Mouse (Mus musculus): ENCODE data around the gene Lix1l. TPM values are rescaled to one million over a fixed set of nuclear protein-coding genes. Genes with fewer than 3 reads are reported as not detected.

Lix1l gene
- polyA plus RNA-seq (2016; fragmentation: Nextera tagmentation; extraction: Ambion mirVana): 6.6 and 7.3 TPM in 2 replicates

DNA sequence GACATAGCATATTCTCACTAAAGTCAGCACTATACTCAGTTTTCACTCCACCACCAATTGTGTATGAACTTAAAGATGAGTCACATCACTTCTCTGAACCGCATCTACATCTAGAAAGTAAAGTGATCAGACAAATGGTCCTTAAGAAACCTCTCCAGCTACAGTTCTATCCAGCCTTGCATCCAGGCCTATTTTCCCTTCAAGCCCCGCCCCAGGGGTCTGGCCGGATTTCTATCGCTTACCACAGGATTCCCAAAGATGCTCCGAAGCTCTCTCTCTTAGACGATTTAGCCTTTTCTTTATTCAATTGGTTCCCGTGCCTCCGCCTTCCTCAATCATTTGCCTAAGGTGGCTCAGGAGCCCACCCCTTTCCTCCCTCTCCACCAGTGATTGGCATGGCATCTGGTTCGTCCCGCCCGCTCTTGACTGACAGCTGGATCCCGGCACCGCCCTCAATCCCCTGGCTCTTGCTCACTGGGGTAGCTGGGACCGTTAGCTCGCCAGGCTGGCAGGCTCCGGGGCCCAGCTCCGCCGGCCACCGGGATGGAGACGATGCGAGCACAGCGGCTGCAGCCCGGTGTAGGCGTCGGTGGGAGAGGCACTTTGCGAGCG, at the start of gene Lix1l:
Lix1l (plus strand) TSS at position 511 of the 612 bp plus-strand sequence.
- ATAC-seq (ENCODE audit: low FRiP score): peak; percentile 95
- H3K4me2 ChIP-seq (replicated peaks): peak within 1 kb of the TSS; percentile 75
- H3K36me3 ChIP-seq: peaks cover 7% of the 10 kb centered on the region; the same call in 1 of the 2 replicates
- WGBS: 1% methylated on average over 27 of the region's 27 CpGs
- H3K4me1 ChIP-seq: peaks cover 71% of the 10 kb centered on the region
- H3K9ac ChIP-seq: peak within 1 kb of the TSS; percentile 97
- peaks cover 21% of the 10 kb centered on the region for H3K27me3 ChIP-seq
- H3K9me3 ChIP-seq (replicated peaks): no peaks in the 10 kb centered on the region
- H3K27ac ChIP-seq: peak within 1 kb of the TSS; percentile 98
- H3K4me3 ChIP-seq: peak within 1 kb of the TSS; percentile 94

GRCm38 (mm10) chr3:96551203-96551602, 49.7 kb upstream of the Lix1l start:
- H3K27me3 ChIP-seq: 0 out of 2 replicates have a peak, but pooled peaks cover under 1% of the 10 kb centered on the region
- no peak overlapping the region for H3K9ac ChIP-seq
- H3K4me3 ChIP-seq: no peak overlapping the region
- peak overlapping the region; percentile 12; the same call in 1 of the 2 replicates for H3K27ac ChIP-seq
- no peaks in the 10 kb centered on the region for H3K9me3 ChIP-seq (replicated peaks)
- no peak for ATAC-seq (ENCODE audit: low FRiP score)
- peaks cover 16% of the 10 kb centered on the region for H3K4me1 ChIP-seq
- H3K36me3 ChIP-seq: no peaks in the 10 kb centered on the region
- H3K4me2 ChIP-seq (replicated peaks): no peak overlapping the region
- WGBS: 20% methylated on average over 8 of the region's 8 CpGs

DNA sequence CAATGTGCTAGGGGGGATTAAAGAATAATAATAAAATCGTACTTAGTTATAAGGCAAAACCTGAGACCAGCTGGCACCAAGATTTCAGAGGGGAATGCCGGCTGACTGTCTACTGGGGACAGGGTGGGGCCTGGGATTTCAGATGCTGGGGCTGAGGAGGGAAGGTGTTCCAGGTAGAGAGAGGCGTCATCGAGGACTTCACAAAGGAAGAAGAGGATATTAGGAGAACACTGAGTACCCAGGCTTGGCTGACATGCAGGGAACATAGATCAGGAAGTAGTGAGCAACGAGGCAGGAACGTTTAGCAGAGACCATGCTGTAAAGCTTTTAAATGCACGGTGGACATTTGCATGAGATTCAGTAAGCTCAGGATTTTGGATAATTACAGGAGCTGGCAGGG, 49.1 kb upstream of the Lix1l start:
- H3K4me3 ChIP-seq: no peak overlapping the region
- H3K9me3 ChIP-seq (replicated peaks): no peaks in the 10 kb centered on the region
- no peak overlapping the region for H3K4me2 ChIP-seq (replicated peaks)
- WGBS: 81% methylated on average over 7 of the region's 7 CpGs
- ATAC-seq (ENCODE audit: low FRiP score): no peak
- peaks cover 23% of the 10 kb centered on the region for H3K4me1 ChIP-seq
- H3K9ac ChIP-seq: no peak overlapping the region
- H3K27me3 ChIP-seq: no peaks in the 10 kb centered on the region
- H3K27ac ChIP-seq: no peak overlapping the region
- no peaks in the 10 kb centered on the region for H3K36me3 ChIP-seq

DNA sequence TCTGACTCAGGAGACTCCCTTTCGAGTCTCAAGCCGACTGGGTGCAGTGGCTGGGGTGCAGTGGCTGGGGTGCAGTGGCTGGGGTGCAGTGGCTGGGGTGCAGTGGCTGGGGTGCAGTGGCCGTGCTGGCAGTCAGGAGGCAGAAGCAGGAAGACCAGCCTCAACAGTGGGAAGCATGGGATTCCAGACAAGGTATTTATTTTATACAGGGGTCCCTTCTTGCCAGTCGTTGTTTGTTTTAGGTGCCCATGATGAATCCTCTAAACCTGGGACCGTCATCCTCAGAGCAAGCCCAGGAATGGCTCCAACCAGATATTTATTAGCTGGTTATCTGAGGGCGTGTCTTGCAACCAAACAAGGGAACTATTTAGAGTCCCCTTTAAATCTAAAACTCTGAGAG, 47.3 kb upstream of the Lix1l start:
- no peaks in the 10 kb centered on the region for H3K36me3 ChIP-seq
- H3K9ac ChIP-seq: no peak overlapping the region
- no peak overlapping the region for H3K4me3 ChIP-seq
- H3K27ac ChIP-seq: no peak overlapping the region
- WGBS: 90% methylated on average over 6 of the region's 6 CpGs
- H3K4me1 ChIP-seq: peaks cover 26% of the 10 kb centered on the region
- no peaks in the 10 kb centered on the region for H3K9me3 ChIP-seq (replicated peaks)
- no peak overlapping the region for H3K4me2 ChIP-seq (replicated peaks)
- ATAC-seq (ENCODE audit: low FRiP score): no peak
- no peaks in the 10 kb centered on the region for H3K27me3 ChIP-seq

DNA sequence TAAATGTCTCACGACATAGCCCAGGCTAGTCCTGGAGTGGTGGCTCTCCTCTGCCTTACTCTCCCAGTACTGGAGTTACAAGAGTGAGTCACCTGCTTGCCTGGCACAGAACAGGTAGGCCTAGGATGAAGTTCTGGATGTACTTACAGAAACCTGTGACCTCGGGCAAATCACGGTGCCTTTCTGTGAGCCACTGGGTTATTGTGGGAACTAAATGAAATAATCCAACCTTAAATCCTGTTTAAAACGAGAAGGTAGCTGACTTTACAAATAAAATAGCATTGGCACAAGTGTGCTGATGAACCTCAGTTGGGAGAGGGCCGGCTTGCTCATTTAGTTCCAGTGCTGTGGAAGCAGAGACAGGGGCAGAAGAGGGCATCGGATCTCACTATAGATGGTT, 46.7 kb upstream of the Lix1l start:
- no peak overlapping the region for H3K4me2 ChIP-seq (replicated peaks)
- no peak overlapping the region for H3K4me3 ChIP-seq
- no peaks in the 10 kb centered on the region for H3K27me3 ChIP-seq
- no peak overlapping the region for H3K27ac ChIP-seq
- H3K9me3 ChIP-seq (replicated peaks): no peaks in the 10 kb centered on the region
- H3K4me1 ChIP-seq: peaks cover 32% of the 10 kb centered on the region
- H3K36me3 ChIP-seq: no peaks in the 10 kb centered on the region
- 81% methylated on average over 6 of the region's 6 CpGs for WGBS
- no peak for ATAC-seq (ENCODE audit: low FRiP score)
- no peak overlapping the region for H3K9ac ChIP-seq

DNA sequence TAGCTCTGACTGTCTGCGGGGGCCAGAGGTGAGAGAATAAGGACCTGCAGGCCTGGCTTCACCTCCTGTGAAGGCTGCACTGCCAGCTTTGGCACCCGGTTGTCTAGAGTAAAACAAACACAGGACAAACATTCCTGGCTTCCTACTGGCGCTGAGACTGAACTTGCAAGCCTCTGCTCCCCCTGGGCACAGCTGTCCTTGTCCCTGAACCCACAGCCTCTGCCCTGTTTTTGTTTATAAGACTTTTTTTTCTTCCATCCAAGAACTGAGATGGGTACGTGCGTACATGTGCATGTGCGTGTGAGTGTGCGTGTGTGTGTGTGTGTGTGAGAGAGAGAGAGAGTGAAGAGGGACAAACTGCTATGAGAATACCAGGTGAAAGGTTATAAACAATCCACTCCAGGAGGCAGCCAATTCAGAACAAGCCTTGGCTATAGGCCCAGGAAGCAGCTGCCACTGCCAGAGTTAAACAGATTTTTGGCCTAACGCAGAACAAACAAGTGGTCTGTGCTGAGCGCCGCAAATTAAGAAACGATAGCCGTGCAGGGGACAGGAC, 45.8 kb upstream of the Lix1l start:
- peaks cover 41% of the 10 kb centered on the region for H3K4me1 ChIP-seq
- peak overlapping the region; percentile 46 for H3K27ac ChIP-seq
- H3K9ac ChIP-seq: no peak overlapping the region
- no peaks in the 10 kb centered on the region for H3K9me3 ChIP-seq (replicated peaks)
- no peaks in the 10 kb centered on the region for H3K27me3 ChIP-seq
- H3K36me3 ChIP-seq: peaks cover 7% of the 10 kb centered on the region
- no peak overlapping the region for H3K4me2 ChIP-seq (replicated peaks)
- 0 out of 2 replicates have a peak, but pooled peaks have one; percentile 17 for ATAC-seq (ENCODE audit: low FRiP score)
- H3K4me3 ChIP-seq: no peak overlapping the region
- WGBS: 43% methylated on average over 12 of the region's 12 CpGs

DNA sequence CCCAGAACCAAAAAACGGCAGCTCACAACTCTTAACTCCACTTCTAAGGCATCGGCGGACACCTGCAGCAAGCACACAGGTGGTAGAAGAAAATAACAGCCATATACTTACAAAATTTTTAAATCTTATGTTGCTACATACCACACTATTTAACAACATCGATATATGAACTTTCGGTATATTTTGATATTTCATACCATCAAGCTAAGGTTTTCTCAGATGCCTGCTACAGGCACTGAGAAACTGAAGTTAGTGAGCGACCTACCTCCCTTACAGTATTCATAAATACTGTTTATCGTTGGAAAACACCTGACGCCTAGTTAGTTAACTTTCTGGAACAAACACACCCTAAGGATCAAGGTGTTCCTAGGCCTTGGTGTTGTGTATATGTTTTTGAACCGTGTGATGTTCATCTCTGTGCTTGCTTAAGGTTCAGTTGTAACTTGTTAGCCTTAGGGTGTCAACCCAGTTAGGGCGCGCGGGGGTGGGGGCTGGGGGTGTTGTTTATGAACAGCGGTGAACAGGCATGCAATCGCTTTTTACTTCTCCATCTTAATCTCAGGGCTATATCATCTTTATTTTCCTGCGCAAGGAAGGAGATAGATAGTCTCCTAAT, 44.8 kb upstream of the Lix1l start:
- Histone ChIP-seq H3K9ac (no peak overlapping the region), H3K27ac (no peak overlapping the region), H3K27me3 (no peaks in the 10 kb centered on the region), H3K4me2 (replicated peaks) (peak overlapping the region; percentile 82; the same call in 1 of the 2 replicates), H3K4me3 (no peak overlapping the region), H3K9me3 (replicated peaks) (no peaks in the 10 kb centered on the region), H3K36me3 (peaks cover 17% of the 10 kb centered on the region), H3K4me1 (peaks cover 49% of the 10 kb centered on the region)
- no peak for ATAC-seq (ENCODE audit: low FRiP score)
- WGBS: 83% methylated on average over 15 of the region's 15 CpGs

DNA sequence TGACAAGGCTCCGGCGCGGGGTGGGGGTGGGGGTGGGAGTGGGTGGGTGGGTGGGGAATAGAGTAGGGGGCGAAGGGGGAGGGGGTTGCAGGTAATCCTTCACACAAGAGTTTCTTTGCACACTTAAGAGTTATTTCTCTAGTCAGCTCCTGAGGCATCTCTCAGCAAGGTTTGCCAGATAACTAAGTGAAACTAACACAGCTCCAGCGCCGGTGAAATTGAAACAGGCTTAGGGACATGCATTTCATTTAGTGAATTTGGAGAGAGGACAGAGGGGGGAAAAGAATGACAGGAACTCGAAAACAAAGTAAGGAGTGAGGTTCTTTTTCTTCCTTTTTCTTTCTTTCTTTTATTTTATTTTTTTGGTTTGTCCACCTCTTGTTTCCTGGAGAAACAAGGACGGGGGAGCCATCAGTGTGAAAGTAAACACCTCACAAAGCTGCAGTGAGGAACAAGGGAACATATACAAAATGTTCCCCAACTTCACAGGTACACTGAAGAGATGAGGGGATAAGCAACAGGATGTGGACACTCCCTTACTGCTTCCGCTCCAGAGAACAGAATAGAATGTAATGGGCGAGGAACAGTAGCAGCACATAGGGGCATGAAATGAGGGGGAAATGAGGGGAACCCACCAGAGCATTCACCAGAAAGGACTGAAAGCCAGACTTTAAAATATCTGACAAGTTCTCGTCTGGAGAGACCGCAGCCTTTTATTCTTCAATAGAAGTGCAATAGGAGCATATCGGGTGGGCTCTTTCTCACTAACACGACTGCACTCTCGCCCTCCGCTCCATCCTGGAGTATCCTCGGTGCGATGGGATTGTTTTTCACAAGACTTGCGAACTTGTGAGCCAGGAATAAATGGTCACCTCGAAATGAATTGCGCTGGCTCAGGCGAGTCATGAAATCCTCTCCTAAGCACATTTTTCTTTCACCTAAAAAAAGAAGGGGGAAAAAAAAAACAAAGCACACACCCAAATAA, 44.0 kb upstream of the Lix1l start:
- Histone ChIP-seq H3K27me3 (no peaks in the 10 kb centered on the region), H3K4me2 (replicated peaks) (peak overlapping the region; percentile 82), H3K9me3 (replicated peaks) (no peaks in the 10 kb centered on the region), H3K4me1 (peaks cover 53% of the 10 kb centered on the region), H3K27ac (peak overlapping the region; percentile 73), H3K36me3 (peaks cover 21% of the 10 kb centered on the region), H3K9ac (peak overlapping the region; percentile 55), H3K4me3 (peak overlapping the region; percentile 73)
- ATAC-seq (ENCODE audit: low FRiP score): 0 out of 2 replicates have a peak, but pooled peaks have one; percentile 5
- WGBS: 12% methylated on average over 22 of the region's 22 CpGs

DNA sequence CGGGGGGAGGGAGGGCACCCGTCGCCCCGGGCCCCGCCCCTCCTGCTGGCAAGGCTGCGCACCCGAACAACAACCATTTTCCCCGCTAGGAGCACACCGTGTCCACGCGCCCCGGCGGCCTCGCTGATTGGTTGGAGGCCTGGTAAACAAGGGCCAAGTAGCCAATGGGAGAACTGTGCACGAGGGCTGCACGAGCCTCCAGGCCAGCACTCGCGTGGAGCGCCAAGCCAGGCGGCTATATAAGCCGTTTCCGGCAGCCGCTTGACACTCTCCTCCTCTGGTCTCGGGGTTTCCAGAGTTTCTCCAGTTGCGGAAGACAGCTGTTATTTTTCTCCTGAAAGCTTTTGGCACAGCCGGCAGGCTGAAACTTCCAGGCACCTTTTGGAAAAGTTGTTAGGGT, 43.3 kb upstream of the Lix1l start, which contains the start of gene Txnip:
Txnip (plus strand) TSS at position 264 of the 400 bp plus-strand sequence.
- Histone ChIP-seq H3K9me3 (replicated peaks) (no peaks in the 10 kb centered on the region), H3K4me2 (replicated peaks) (peak within 1 kb of the TSS; percentile 82), H3K4me3 (peak within 1 kb of the TSS; percentile 73), H3K4me1 (peaks cover 53% of the 10 kb centered on the region), H3K36me3 (peaks cover 21% of the 10 kb centered on the region), H3K9ac (peak within 1 kb of the TSS; percentile 68), H3K27me3 (no peaks in the 10 kb centered on the region), H3K27ac (peak within 1 kb of the TSS; percentile 73)
- peak; percentile 99 for ATAC-seq (ENCODE audit: low FRiP score)
- under 1% methylated on average over 26 of the region's 26 CpGs for WGBS

- Histone ChIP-seq H3K4me1 (peaks cover 53% of the 10 kb centered on the region), H3K27me3 (no peaks in the 10 kb centered on the region), H3K4me2 (replicated peaks) (peak overlapping the region; percentile 82), H3K9me3 (replicated peaks) (no peaks in the 10 kb centered on the region), H3K27ac (peak overlapping the region; percentile 67), H3K9ac (peak overlapping the region; percentile 68), H3K4me3 (peak overlapping the region; percentile 73), H3K36me3 (peaks cover 21% of the 10 kb centered on the region)
- WGBS: under 1% methylated on average over 17 of the region's 17 CpGs
- ATAC-seq (ENCODE audit: low FRiP score): 0 out of 2 replicates have a peak, but pooled peaks have one; percentile 23
Observed at GRCm38 (mm10) chr3:96558159-96558558, 42.8 kb upstream of the Lix1l start.

GRCm38 (mm10) chr3:96558668-96559196, 42.2 kb upstream of the Lix1l start:
- Histone ChIP-seq H3K4me3 (peak overlapping the region; percentile 73), H3K27ac (peak overlapping the region; percentile 45; the same call in 1 of the 2 replicates), H3K9ac (peak overlapping the region; percentile 68), H3K36me3 (peaks cover 21% of the 10 kb centered on the region), H3K4me1 (peaks cover 53% of the 10 kb centered on the region), H3K27me3 (no peaks in the 10 kb centered on the region), H3K4me2 (replicated peaks) (peak overlapping the region; percentile 82), H3K9me3 (replicated peaks) (no peaks in the 10 kb centered on the region)
- 46% methylated on average over 10 of the region's 10 CpGs for WGBS
- no peak for ATAC-seq (ENCODE audit: low FRiP score)
